Mouse (Mus musculus) small intestine, adult 2 months (tissue): ENCODE data around the gene Upk1a. TPM values are rescaled to one million over a fixed set of nuclear protein-coding genes. Genes with fewer than 3 reads are reported as not detected.
A peak's percentile ranks its signal among the peaks of the same experiment; 100 is the strongest.

Experiments used
- H3K27ac ChIP-seq: fragments of 200-500 bp; 2 replicates; pipeline ENCODE4 v1.5.1; 2012; ENCODE audit warnings: low read depth, low read length, control low read depth, inconsistent platforms; ENCODE audit not compliant: insufficient read depth
- H3K27me3 ChIP-seq: fragments of 200-500 bp; 2 replicates; pipeline ENCODE4 v1.6.1; 2012; ENCODE audit warnings: mild to moderate bottlenecking, moderate library complexity, low read length, inconsistent platforms; ENCODE audit not compliant: control insufficient read depth, insufficient read depth
- H3K36me3 ChIP-seq: fragments of 200-500 bp; 2 replicates; pipeline ENCODE4 v1.6.1; 2012; ENCODE audit warnings: mild to moderate bottlenecking, low read length, control low read depth, inconsistent platforms; ENCODE audit not compliant: control insufficient read depth, insufficient read depth
- H3K4me1 ChIP-seq: fragments of 200-500 bp; 2 replicates; pipeline ENCODE4 v1.6.1; 2012; ENCODE audit warnings: low read length, inconsistent platforms, mixed read lengths; ENCODE audit not compliant: control insufficient read depth, insufficient read depth, insufficient read length
- H3K4me3 ChIP-seq: fragments of 200-500 bp; 2 replicates; pipeline ENCODE4 v1.5.1; 2012; ENCODE audit warnings: low read depth, mild to moderate bottlenecking, control low read depth, inconsistent platforms, low read length, moderate library complexity
- CTCF ChIP-seq: fragments of 200-500 bp; IDR thresholded peaks from 2 replicates; pipeline ENCODE4 v1.5.1; 2012; ENCODE audit warnings: low read depth, mild to moderate bottlenecking, control low read depth, inconsistent platforms, low read length, moderate library complexity, mixed read lengths; ENCODE audit not compliant: insufficient replicate concordance, insufficient read length; ENCODE audit errors: extremely low read depth
- POLR2A ChIP-seq: fragments of 200-500 bp; IDR thresholded peaks from 2 replicates; pipeline ENCODE4 v1.6.1; 2012; ENCODE audit warnings: low read depth, mild to moderate bottlenecking, control low read depth, inconsistent platforms, low read length, moderate library complexity
- WGBS: fragments of 180-500 bp; shearing (Covaris S2); methylation state at CpG from one replicate; pipeline ENCODE4 v1.1.7; 2018; 5-methylcytosine and 5-hydroxymethylcytosine counted together
- polyA plus RNA-seq: library from polyadenylated mRNA; depleted of rRNA; stranded (reverse); fragments of >200 nt; gene quantifications from 2 replicates; pipeline ENCODE4 v1.2.3, GENCODE M21; 2012

Gene Upk1a
- polyA plus RNA-seq, 1 experiment: 8.2 TPM

DNA sequence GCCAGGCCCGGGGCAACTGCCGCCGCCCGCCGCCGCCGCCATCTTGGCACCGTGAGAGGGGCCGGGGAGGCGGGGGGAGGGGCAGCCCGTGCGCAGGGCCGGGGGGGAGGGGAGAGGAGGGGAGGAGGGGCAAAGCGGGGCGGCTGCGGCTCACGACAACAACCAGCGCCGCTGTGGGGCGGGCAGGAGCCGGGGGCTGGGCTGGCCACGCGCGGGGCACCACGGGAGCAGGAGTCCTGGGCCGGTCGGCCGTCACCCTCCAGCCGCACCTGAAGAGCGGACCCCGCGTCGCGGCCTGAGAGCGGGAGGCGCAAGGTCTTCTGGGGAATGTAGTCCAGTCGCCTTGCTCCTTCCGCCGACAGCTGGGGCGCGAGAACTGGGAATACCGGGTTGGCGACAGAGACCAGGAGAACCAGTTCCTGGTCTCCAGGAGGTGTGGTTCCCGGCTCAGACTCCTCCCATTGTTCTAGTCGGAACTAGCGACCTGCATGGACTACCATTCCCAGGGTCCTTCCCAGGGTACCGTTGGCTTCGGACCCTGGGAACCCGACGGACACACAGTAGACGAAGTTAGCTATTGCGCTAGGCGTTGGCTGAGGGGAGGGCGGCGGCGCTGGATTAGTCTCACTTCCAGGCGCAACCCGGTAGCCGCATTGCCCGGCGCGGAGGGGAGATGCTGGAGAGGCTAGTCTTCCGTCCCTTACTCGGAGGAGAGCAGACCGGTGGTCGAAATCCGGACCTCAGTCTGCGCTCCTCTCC lies 23.8 kb downstream of the Upk1a start, which contains the start of gene Kmt2b:
Gene Kmt2b, minus strand, starts transcription at position 51 of the 759 bp plus-strand sequence.
- WGBS: under 1% methylated on average over 60 of the region's 68 CpGs
- Histone ChIP-seq H3K4me3 (peak within 1 kb of the TSS; percentile 94), H3K36me3 (peaks cover 25% of the 10 kb centered on the region), H3K27me3 (no peaks in the 10 kb centered on the region), H3K27ac (peak within 1 kb of the TSS; percentile 79), H3K4me1 (peaks cover 15% of the 10 kb centered on the region)
- TF ChIP-seq POLR2A (peak; percentile 71), CTCF (no peak)

DNA sequence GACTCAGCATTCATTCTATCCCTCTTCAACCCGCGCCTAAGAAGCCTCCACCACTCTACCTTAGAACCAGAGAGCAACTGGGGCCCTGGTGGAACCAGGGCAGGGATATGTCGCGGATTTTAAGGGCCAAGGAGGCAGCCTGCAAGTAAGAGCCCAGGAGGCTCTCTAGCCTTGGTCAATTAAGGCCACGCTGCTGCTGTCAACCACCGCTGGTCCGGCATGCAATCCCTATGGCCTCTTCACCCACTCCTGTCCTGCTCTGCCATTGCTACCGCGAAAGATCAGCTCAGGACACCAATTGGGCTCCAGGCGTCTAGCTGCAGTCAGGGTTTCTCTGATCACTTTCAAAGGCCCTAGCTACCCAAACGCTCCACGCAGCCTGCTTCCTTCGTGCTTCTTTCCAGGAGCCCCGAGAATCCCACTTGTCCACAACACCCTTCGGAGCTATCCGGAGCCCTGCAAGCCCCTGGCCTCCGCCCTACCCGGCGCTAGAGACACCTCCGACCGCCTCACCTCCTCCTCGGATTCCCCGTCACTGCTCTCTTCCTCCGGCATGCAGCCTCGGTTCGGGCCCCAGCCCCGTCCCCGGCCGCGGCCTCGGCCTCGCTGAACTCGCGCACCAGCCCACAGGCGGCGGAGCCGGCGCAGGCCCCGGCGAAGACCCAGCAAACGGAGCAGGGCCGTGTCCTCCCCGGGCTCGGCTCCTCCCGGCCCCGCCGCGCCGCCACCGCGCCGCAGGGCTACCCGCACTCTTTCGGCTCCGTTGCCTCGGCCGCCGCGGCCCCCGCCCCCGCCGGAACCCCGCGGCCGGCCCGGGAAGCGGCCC lies 24.6 kb downstream of the Upk1a start:
- peaks cover 32% of the 10 kb centered on the region for H3K36me3 ChIP-seq
- H3K4me1 ChIP-seq: peaks cover 15% of the 10 kb centered on the region
- H3K4me3 ChIP-seq: peak overlapping the region; percentile 94
- WGBS: 1% methylated on average over 65 of the region's 67 CpGs
- H3K27ac ChIP-seq: peak overlapping the region; percentile 60
- TF ChIP-seq CTCF: 0 out of 2 replicates have a peak, but pooled peaks have one; percentile 11
- no peak for TF ChIP-seq POLR2A
- no peaks in the 10 kb centered on the region for H3K27me3 ChIP-seq

DNA sequence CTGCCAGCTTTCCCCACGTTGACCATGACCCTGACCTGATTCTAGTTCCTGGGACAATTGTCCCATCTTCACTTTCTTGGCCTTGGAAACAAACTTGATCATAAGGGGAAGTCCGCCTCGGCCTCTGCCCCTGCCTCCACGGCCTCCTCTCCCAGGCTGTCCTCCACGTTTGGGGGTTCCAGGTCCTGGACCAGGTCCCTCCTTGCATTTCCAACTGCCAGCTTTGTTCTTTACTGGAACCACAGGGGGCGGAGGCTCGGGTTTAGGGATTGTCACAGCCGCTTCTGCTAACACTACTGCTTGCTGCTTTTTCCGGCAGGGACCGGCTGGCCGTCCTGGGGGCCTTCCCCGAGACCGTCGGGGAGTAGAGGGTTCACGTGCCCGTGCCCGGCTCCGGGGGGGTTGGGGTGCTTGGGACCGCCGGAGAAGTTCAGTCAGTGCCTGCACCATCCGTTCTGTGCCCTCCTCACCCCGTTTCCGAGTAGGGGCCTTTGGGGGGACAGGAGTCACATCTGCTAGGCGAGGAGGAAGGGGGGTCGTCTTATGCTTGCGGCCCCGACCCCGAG lies 26.1 kb downstream of the Upk1a start:
- WGBS: 90% methylated on average over 28 of the region's 28 CpGs
- peaks cover 46% of the 10 kb centered on the region for H3K36me3 ChIP-seq

DNA sequence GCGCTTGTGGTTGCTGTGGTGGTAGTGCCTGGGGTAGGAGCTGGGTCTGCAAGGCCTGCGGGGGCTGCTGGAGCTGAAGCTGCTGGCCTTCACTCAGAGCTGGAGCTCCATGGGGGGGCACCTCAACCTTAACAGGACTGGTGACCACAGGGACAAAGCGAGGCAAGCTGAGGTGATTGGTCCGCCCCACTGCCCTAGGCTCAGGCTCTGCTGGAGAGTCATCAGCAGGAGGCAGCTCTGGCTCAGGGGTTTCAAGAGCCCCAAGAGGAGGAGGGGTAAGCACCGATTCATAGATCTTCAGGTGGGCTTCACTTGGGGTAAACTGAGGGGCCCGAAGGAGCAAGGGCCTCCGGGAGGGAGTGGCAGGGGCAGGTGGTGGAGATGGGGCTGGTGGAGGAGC lies 27.5 kb downstream of the Upk1a start:
- Histone ChIP-seq H3K36me3 (peaks cover 58% of the 10 kb centered on the region), H3K4me3 (no peak overlapping the region), H3K4me1 (peaks cover 6% of the 10 kb centered on the region), H3K27me3 (no peaks in the 10 kb centered on the region), H3K27ac (no peak overlapping the region)
- 96% methylated on average over 7 of the region's 7 CpGs for WGBS
- TF ChIP-seq CTCF (no peak), POLR2A (no peak)

More for the DNA sequence above, 26.1 kb downstream of the Upk1a start:
- no peak overlapping the region for H3K27ac ChIP-seq
- no peak overlapping the region for H3K4me3 ChIP-seq
- peaks cover 15% of the 10 kb centered on the region for H3K4me1 ChIP-seq
- H3K27me3 ChIP-seq: no peaks in the 10 kb centered on the region
- TF ChIP-seq CTCF (no peak), POLR2A (no peak)

GRCm38 (mm10) chr7:30584339-30584738 lies 28.3 kb downstream of the Upk1a start:
- Histone ChIP-seq H3K36me3 (peaks cover 67% of the 10 kb centered on the region), H3K4me1 (peaks cover 3% of the 10 kb centered on the region; the same call in 1 of the 2 replicates), H3K27ac (no peak overlapping the region), H3K4me3 (no peak overlapping the region), H3K27me3 (no peaks in the 10 kb centered on the region)
- TF ChIP-seq POLR2A (no peak), CTCF (no peak)
- WGBS: 95% methylated on average over 10 of the region's 10 CpGs

DNA sequence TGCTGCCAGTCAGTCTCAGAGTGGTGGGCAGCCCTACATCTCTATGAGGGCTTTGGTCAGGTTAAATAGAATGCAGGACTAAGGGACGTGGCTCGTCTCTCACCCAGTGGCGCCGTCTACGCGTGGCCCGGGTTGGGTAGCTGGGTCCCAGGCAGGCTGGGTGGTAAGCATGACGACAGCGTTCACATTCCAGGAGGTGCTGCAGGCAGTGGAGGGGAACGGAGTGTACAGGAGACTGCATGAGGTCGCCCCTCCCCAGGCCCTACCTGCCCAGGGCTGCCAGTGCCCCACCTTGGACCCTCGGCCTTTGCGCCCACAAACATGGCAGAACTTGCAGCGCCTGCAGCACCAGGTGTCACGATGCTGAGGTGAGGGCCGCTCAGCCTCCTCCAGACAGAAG lies 31.1 kb downstream of the Upk1a start:
- Histone ChIP-seq H3K27ac (no peak overlapping the region), H3K4me1 (no peaks in the 10 kb centered on the region), H3K36me3 (peaks cover 93% of the 10 kb centered on the region), H3K27me3 (no peaks in the 10 kb centered on the region), H3K4me3 (no peak overlapping the region)
- 95% methylated on average over 16 of the region's 16 CpGs for WGBS
- TF ChIP-seq POLR2A: no peak
- no peak for TF ChIP-seq CTCF
